Mouse (Mus musculus) regulatory T cell (primary cell): ENCODE measurements around the gene Olfr1045.
"Not testable (repeated sequence)": the region's sequence is repeated elsewhere in the genome, so short reads cannot be mapped to it uniquely, and the experiment has no call there.

Experiments used
- in situ Hi-C: fragments of 300-600 bp; cut with MboI, MseI; formaldehyde crosslinking; loops from one replicate; pipeline ENCODE4 v1.15.1; 2025; ENCODE audit warnings: high pct_unique_total_duplicates

Olfr1045 gene

GRCm38 (mm10) chr2:86202909-86203308, at the start of gene Olfr1045:
Gene Olfr1045 (minus strand): TSS chr2:86203009.
- in situ Hi-C loops: no loop called here

- in situ Hi-C loops: no loop called here
These were observed 37.4 kb upstream of the Olfr1045 start, which contains the start of gene Olfr1048 for GRCm38 (mm10) chr2:86240189-86240588. Gene Olfr1048 (minus strand): TSS chr2:86240289.

DNA sequence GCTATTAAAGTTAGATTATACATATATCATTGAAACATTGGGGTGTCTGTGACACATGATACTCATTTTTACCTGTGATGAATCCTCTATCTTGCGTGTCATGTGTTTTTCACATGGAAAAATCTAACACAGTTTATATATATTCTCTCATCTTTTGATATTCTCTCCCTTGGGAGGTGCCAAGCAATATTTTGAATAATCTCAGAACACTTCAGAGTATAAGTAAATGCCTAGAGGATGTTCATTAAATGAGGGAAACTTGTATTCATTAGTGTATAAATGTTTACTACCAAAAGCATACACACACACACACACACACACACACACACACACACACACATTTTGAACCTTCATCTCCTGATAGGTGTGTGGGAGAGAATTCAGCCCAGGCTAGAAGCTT, 28.5 kb upstream of the Olfr1045 start, which contains the start of gene Olfr1047:
Gene Olfr1047, minus strand, starts transcription at position 101 of the 400 bp plus-strand sequence.
- in situ Hi-C loops: no loop called here

- in situ Hi-C loops: no loop called here
These were observed 16.4 kb upstream of the Olfr1045 start, which contains the start of gene Olfr1046 for GRCm38 (mm10) chr2:86219214-86219613. Gene Olfr1046 (minus strand): TSS chr2:86219314.

DNA sequence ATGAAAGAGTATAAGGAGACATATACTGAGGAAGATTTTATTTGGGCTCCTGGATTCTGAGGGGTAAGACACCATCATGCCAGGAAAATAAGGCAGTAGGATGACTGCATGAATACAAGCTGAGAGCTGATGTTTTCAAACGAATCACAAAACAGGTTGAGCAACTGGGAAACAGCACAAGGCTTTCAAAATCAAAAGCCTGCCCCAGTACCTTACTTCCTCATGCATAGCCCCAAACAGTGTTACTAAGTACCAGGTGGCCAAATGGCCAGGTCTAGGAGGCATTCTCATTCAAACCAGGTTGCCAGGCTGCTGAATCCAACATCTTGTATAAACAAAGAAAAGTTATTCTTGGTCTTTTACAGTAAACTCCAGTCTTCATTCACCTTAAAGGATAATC, 6.9 kb downstream of the Olfr1045 start:
- in situ Hi-C loops: no loop called here

- in situ Hi-C loops: no loop called here
These were observed 17.2 kb downstream of the Olfr1045 start, which contains the start of gene Olfr52 for GRCm38 (mm10) chr2:86185583-86185982. Gene Olfr52 (minus strand): TSS chr2:86185683.

DNA sequence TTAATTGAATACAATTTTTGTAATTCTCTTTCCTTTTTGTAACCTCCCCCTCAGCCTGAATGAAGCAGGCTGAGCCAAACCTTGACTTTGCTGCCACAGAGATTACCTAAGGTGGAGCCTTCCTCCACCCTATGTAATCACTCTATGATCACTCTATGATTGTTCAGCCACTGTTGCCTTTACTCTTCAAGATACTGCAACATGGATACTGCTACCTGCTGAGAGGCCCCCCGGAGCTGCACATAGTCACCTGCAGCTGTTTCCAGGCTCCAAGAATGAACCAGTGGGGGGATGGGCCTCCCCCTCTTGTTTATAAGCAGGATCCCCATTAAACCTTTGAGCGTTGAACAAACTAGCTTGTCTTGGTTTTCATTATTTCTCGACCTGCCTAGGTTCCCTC, 22.9 kb downstream of the Olfr1045 start:
- in situ Hi-C loops: no loop called here

DNA sequence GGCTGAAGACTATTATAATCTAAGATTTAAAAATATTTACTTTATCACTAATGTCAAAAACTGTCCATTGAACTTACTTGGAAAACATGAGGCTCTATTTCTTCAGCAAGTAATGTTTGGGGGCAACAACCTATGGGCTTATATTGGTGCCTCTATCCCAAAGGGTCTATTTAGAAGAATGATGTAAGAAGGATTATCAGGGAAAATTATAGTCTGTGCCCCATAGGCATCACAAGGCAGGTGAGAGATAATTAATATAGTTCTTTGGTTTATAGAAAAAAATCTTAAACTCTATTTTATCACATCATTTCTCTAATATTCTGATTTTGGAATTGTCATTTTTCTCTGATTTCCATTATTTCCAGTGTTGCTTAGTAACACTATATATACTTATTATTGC, 25.1 kb downstream of the Olfr1045 start, which contains the start of gene Olfr1044:
Gene Olfr1044, minus strand, starts transcription at position 101 of the 400 bp plus-strand sequence.
- in situ Hi-C loops: no loop called here

- in situ Hi-C loops: not testable (repeated sequence)
These were observed 27.4 kb downstream of the Olfr1045 start for GRCm38 (mm10) chr2:86175422-86175821.

- in situ Hi-C loops: no loop called here
These were observed 35.4 kb downstream of the Olfr1045 start, which contains the start of gene Olfr1043 for GRCm38 (mm10) chr2:86167422-86167821. Gene Olfr1043 (minus strand): TSS chr2:86167522.

GRCm38 (mm10) chr2:86161738-86162137, 41.1 kb downstream of the Olfr1045 start, which contains the start of gene Olfr1042:
Gene Olfr1042 (minus strand): TSS chr2:86161838.
- in situ Hi-C loops: no loop called here

DNA sequence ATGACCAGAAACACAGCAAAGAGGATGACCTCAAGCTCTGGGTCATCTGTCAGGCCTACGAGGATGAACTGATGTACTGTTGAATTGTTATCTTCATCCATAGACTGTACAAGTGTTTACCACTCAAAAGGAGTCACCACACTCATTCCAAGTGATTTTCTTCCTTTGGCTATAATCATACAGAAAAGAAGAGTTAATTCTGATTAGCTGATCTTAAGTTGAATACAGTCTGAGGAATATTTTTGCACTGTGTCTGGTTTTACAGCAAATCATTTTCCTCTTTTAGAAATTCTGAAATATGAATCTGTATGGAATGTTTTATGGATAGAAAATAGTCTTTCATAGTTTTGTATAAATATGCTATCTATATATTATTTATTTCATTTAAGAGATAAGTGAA, 56.2 kb downstream of the Olfr1045 start, which contains the start of gene Olfr1040:
Gene Olfr1040, minus strand, starts transcription at position 101 of the 400 bp plus-strand sequence.
- in situ Hi-C loops: no loop called here
